Mouse (Mus musculus): ENCODE measurements around the gene Herc2.

- no peak for TF ChIP-seq POLR2A (IDR thresholded peaks at IDR 0.05; ENCODE audit: borderline replicate concordance, control insufficient read depth, low read depth, low read length)
- TF ChIP-seq CTCF (IDR thresholded peaks at IDR 0.05; ENCODE audit: control insufficient read depth, insufficient read depth, low read length): no peak
Measured at GRCm38 (mm10) chr7:56121425-56121824, 71.4 kb downstream of the Herc2 start.

All from bone marrow, adult 2 months (tissue).